In the genomic region with DNA sequence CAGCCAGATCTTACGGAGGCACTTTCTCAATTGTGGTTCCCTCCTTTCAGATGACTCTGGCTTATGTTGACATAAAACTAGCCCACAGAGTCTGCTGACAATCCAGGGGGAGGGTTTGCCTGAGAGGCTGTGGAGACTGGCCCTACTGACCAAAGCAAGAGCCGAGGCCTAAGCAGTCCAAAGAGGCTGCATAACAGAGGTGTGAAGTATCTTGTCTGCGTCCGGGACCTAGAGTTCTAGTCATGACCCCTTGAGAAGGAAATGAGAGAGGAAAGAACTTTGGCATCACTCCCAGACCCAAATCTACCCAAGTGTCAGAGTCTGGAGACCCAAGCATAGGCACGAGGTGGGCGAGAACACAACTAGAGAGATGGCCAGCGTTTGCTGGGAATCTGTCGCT, we compare ENCODE assay signal across 29 mouse cellular contexts. TPM values are rescaled to one million over a fixed set of nuclear protein-coding genes. Genes with fewer than 3 reads are reported as not detected.
"Had no signal": no experiment of that assay in that cellular context is flagged by ENCODE, and none has a peak within 500 bp of the region (broad histone marks: within the 10 kb centered on the region; RNA-seq: fewer than 3 reads in every experiment).

No protein-coding gene starts in this region.

- H3K9ac ChIP-seq: heart, embryonic 13.5 days; heart, embryonic 15.5 days; hindbrain, embryonic 13.5 days; hindbrain, embryonic 15.5 days; kidney, embryonic 15.5 days; limb, embryonic 12.5 days; liver, embryonic 13.5 days had no signal

- DNase-seq: gastrocnemius, adult 2 months; gastrocnemius, postnatal 10 days; gastrocnemius, postnatal 25 days; heart, adult 18-20 months; heart, postnatal 14 days; heart, postnatal 36 days; kidney, adult 11 months; kidney, adult 2 months; kidney, adult 9 months; kidney, postnatal 25 days; kidney, postnatal 4 days; liver; liver, embryonic 13.5 days had no signal

- H3K9me3 ChIP-seq: heart, embryonic 10.5 days; heart, embryonic 13.5 days; heart, embryonic 15.5 days; hindbrain, embryonic 13.5 days; hindbrain, embryonic 15.5 days; kidney, embryonic 15.5 days; limb, embryonic 10.5 days; limb, embryonic 12.5 days; liver, embryonic 13.5 days had no signal

- ATAC-seq: hindbrain, postnatal 0 days; intestine, embryonic 16.5 days had no signal

- H3K36me3 ChIP-seq: heart, embryonic 10.5 days; heart, embryonic 13.5 days; heart, embryonic 15.5 days; kidney, embryonic 15.5 days; limb, embryonic 10.5 days; limb, embryonic 12.5 days; liver, embryonic 13.5 days had no signal

- H3K4me1 ChIP-seq: hindbrain, embryonic 13.5 days; hindbrain, embryonic 15.5 days had no signal

- H3K27ac ChIP-seq: gastrocnemius, adult 2 months; heart, embryonic 10.5 days; heart, embryonic 13.5 days; heart, embryonic 15.5 days; hindbrain, embryonic 13.5 days; hindbrain, embryonic 15.5 days; hindbrain, postnatal 0 days; kidney, embryonic 15.5 days; kidney, postnatal 0 days; layer of hippocampus, adult 2 months; left cerebral cortex, adult 2 months; limb, embryonic 10.5 days; limb, embryonic 12.5 days; liver, embryonic 13.5 days had no signal

- H3K4me3 ChIP-seq: gastrocnemius, adult 2 months; heart, embryonic 10.5 days; heart, embryonic 13.5 days; heart, embryonic 15.5 days; hindbrain, embryonic 13.5 days; hindbrain, embryonic 15.5 days; kidney, embryonic 15.5 days; layer of hippocampus, adult 2 months; left cerebral cortex, adult 2 months; limb, embryonic 10.5 days; limb, embryonic 12.5 days; liver, embryonic 13.5 days had no signal

- H3K4me2 ChIP-seq: heart, embryonic 13.5 days; heart, embryonic 15.5 days; hindbrain, embryonic 13.5 days; hindbrain, embryonic 15.5 days; kidney, embryonic 15.5 days; limb, embryonic 12.5 days; liver, embryonic 11.5 days; liver, embryonic 13.5 days had no signal

RNA-seq across cellular contexts. Expression of gene Ankrd63, which starts 17.1 kb away (rescaled TPM):
- total RNA-seq: gastrocnemius, postnatal 25 days; hindbrain, postnatal 0 days had no signal
- polyA plus RNA-seq: hindbrain, embryonic 11.5 days; hindbrain, embryonic 13.5 days; limb, embryonic 10.5 days; limb, embryonic 12.5 days; liver, embryonic 11.5 days; liver, embryonic 13.5 days had no signal

RNA-seq across cellular contexts. Expression of gene Pak6, which starts 23.6 kb away (rescaled TPM):
- total RNA-seq: gastrocnemius, adult 2 months; hematopoietic stem cell, adult 5-6 weeks had no signal
